Mouse (Mus musculus) layer of hippocampus, adult 8-10 months (tissue): ENCODE measurements around the gene Upp1. TPM values are rescaled to one million over a fixed set of nuclear protein-coding genes. Genes with fewer than 3 reads are reported as not detected.

ENCODE experiments used
- DNase-seq, 2 experiments: peaks; one replicate each; pipeline ENCODE4 v3.0.0; 2022; ENCODE audit warnings: low spot score in 2 of 2
- total RNA-seq, 4 experiments: library from RNA; stranded (reverse); gene quantifications; 2 replicates each; pipeline ENCODE4 v1.2.4; 2022

Gene Upp1
- total RNA-seq, 4 experiments from 2014 or later = 2.8 to 4.4 (median 3.4) TPM

GRCm38 (mm10) chr11:9159953-9160352, 42.0 kb downstream of the Upp1 start:
- DNase-seq = no peak

DNA sequence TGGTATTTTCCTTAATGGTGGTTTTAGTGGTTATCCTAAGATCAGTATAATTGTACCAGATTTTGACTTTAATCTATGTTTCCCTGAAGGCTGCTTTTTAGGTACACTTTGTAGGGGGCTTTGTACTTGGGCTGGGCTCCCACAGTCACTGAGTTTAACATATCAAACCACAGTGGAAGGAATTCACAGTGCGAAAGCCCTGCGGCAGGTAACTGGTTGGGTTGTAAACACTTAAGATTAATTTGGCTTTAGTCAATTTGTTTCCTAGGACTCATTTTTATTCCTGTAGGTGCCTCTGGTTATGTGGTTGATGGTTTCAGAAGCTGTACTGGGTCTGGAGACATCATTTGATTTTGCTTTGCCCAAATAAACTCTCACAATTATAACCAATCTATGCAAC, 49.4 kb downstream of the Upp1 start:
- DNase-seq = no peak

DNA sequence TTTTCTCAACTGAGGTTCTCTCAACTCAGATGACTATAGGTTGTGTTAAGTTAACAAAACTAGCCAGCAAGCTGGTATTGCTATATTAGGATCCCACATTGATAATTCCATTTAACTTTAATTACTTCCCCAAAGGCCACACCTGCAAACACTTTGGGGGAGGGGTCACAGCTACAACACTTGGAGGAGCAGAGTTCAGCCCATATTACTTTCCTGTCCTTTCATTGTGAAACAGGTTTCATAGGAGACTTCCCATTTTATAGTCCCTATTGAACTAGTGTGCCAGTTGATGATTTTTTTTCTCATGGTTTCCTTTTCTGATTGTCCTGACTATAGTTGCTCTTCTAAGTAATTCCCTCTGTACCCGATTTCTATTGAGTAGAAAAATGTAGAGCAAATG, 63.6 kb downstream of the Upp1 start:
- DNase-seq = no peak

Other genes starting within 250 kb of the Upp1 start
- gene Pkd1l1, start 144.8 kb upstream of the Upp1 start, total RNA-seq = under 1 TPM; 0.06 to 0.51 (median 0.10) TPM
- gene Hus1, start 106.9 kb upstream of the Upp1 start, total RNA-seq = 10 to 100 TPM; 13.3 to 14.1 (median 13.5) TPM
- gene Gm11992, start 69.5 kb upstream of the Upp1 start, total RNA-seq = 1 to 10 TPM; 1.2 to 2.5 (median 1.6) TPM
- under 1 TPM; 0.37 to 0.65 (median 0.40) TPM for gene Sun3, start 69.1 kb upstream of the Upp1 start, total RNA-seq
- under 1 TPM in 2 of 4 experiments, not detected in 2; 0.02 to 0.05 TPM for gene Abca13, start 73.8 kb downstream of the Upp1 start, total RNA-seq